Mouse (Mus musculus): ENCODE measurements around the gene Kat7. TPM values are rescaled to one million over a fixed set of nuclear protein-coding genes. Genes with fewer than 3 reads are reported as not detected.

Gene Kat7
- polyA plus RNA-seq, 1 experiment from 2014 or later = 58.3 TPM

DNA sequence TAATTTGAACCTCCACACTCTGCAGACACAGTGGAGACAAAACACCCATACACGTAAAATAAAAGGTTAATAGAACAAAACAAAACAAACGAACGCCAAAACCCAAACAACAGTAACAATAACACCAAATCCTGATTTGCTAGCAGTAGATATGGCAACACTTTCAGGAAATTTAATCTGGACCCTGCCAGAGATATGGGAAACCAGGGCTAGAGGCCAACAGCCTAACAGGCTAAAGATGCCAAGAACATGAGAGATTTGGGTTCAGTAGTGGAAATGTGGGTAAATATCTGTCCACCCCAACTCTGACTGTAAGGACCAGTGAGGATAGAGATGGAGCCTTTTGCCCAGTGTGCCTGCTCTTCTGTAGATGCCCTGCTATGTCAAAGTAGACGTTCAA, 52.1 kb downstream of the Kat7 start:
- Histone ChIP-seq H3K4me1 (replicated peaks) (peaks cover 7% of the 10 kb centered on the region; the same call in 1 of the 2 replicates), H3K9me3 (replicated peaks) (no peaks in the 10 kb centered on the region), H3K4me3 (no peak overlapping the region; the same call in 1 of the 2 replicates), H3K4me2 (peak overlapping the region; percentile 89), H3K36me3 (no peaks in the 10 kb centered on the region), H3K27ac (ENCODE audit: poor library complexity, severe bottlenecking) (no peak overlapping the region), H3K27me3 (replicated peaks) (0 out of 2 replicates have a peak, but pooled peaks cover 14% of the 10 kb centered on the region), H3K9ac (no peak overlapping the region)
- ATAC-seq (ENCODE audit: insufficient number of reproducible peaks, low FRiP score) = no peak
- WGBS = 43% methylated on average over 4 of the region's 4 CpGs

DNA sequence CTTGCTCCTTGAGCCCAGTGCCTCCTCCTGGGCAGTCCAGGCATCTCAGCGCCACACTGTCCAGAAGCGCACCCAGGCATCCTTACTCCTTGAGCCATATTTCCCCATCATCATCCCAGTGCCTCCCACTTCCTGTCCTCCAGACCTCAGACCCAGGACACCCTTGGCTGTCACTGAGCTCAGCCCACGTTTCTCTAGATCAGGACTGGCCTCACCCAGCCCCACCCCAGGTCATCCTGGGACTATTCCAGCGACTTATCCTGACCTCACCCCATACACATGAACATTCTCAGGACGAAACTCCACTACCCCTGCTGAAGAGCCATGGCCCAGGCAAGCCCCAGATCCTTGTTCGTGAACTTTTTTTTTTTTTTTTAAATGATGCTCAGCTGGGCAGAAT, 54.3 kb downstream of the Kat7 start:
- WGBS = 77% methylated on average over 6 of the region's 6 CpGs
- no peak overlapping the region for H3K9ac ChIP-seq
- no peaks in the 10 kb centered on the region for H3K9me3 ChIP-seq (replicated peaks)
- no peak overlapping the region for H3K4me2 ChIP-seq
- no peaks in the 10 kb centered on the region for H3K36me3 ChIP-seq
- H3K27ac ChIP-seq (ENCODE audit: poor library complexity, severe bottlenecking) = no peak overlapping the region
- H3K4me3 ChIP-seq = no peak overlapping the region
- H3K4me1 ChIP-seq (replicated peaks) = peaks cover 7% of the 10 kb centered on the region; the same call in 1 of the 2 replicates
- ATAC-seq (ENCODE audit: insufficient number of reproducible peaks, low FRiP score) = no peak
- 0 out of 2 replicates have a peak, but pooled peaks cover 14% of the 10 kb centered on the region for H3K27me3 ChIP-seq (replicated peaks)

DNA sequence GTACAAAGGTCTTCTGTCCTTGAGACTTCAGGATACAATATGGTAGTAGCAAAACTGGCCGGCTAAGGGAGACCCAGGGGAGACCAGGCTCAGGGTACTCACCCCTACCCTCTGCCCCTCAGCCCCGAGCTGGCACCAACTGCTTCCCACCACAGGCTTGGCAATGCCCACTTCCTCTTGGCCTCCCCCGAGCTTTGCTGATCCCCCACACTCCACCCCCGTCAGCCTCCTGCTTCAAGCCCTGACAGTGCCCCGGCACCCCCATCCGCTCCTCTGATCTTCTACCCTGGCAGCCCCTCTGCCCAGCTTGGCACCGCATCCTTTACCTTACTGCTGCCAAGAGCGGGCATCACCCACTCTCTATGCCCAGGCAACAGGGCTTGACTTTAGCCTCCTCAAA, 55.9 kb downstream of the Kat7 start:
- Histone ChIP-seq H3K27me3 (replicated peaks) (0 out of 2 replicates have a peak, but pooled peaks cover 14% of the 10 kb centered on the region), H3K4me1 (replicated peaks) (peaks cover 17% of the 10 kb centered on the region), H3K36me3 (no peaks in the 10 kb centered on the region), H3K27ac (ENCODE audit: poor library complexity, severe bottlenecking) (no peak overlapping the region), H3K4me2 (no peak overlapping the region), H3K9ac (no peak overlapping the region), H3K9me3 (replicated peaks) (no peaks in the 10 kb centered on the region), H3K4me3 (no peak overlapping the region)
- 77% methylated on average over 8 of the region's 8 CpGs for WGBS
- ATAC-seq (ENCODE audit: insufficient number of reproducible peaks, low FRiP score) = no peak

DNA sequence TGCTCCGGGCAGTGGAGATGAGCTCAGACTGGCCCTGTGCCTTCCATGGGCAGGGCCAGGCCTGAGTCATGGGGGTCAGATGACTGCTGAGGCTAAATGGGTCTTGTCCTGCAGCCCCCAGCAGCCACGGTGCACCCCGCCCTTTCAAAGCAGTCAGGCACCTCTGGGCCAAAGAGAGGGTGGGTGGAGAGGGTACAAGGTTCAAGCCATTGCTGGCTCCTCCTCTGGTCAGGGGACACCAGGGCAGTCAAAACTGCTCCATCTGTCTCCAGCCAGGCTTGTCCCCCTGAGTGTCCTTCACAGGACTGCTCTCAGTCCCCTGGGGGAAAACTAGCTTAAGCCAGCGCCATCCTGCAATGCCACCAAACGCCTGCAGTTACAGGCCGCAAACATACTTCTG, 57.9 kb downstream of the Kat7 start:
- peaks cover 8% of the 10 kb centered on the region; the same call in 1 of the 2 replicates for H3K9me3 ChIP-seq (replicated peaks)
- 0 out of 2 replicates have a peak, but pooled peaks cover 12% of the 10 kb centered on the region for H3K27me3 ChIP-seq (replicated peaks)
- H3K27ac ChIP-seq (ENCODE audit: poor library complexity, severe bottlenecking) = no peak overlapping the region
- no peak overlapping the region for H3K9ac ChIP-seq
- H3K36me3 ChIP-seq = no peaks in the 10 kb centered on the region
- ATAC-seq (ENCODE audit: insufficient number of reproducible peaks, low FRiP score) = no peak
- no peak overlapping the region for H3K4me2 ChIP-seq
- H3K4me3 ChIP-seq = no peak overlapping the region
- peaks cover 10% of the 10 kb centered on the region for H3K4me1 ChIP-seq (replicated peaks)
- 82% methylated on average over 6 of the region's 6 CpGs for WGBS

DNA sequence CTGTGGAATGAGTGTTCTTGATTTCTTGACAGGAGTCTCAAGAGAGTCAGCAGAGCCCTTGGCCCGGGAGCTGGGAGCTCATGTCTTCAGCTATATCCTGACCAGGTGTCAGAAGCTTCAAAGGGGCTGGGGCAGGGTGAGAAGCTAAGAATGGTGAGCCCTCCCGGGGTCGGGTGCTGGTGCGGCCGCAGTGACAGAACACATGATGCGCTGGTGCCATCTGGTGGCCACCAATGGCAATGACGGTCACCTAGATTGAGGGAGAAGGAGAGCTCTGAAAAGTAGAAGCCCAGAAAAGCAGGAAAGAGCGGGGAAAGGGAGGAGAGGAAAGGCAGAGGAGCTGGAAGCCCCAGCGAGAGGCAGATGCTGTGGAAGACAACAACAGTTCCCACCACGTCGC, 58.8 kb downstream of the Kat7 start:
- H3K4me1 ChIP-seq (replicated peaks) = peaks cover 10% of the 10 kb centered on the region
- H3K9me3 ChIP-seq (replicated peaks) = peaks cover 8% of the 10 kb centered on the region; the same call in 1 of the 2 replicates
- H3K4me2 ChIP-seq = no peak overlapping the region
- H3K36me3 ChIP-seq = no peaks in the 10 kb centered on the region
- no peak overlapping the region for H3K27ac ChIP-seq (ENCODE audit: poor library complexity, severe bottlenecking)
- H3K27me3 ChIP-seq (replicated peaks) = peaks cover 7% of the 10 kb centered on the region; the same call in 1 of the 2 replicates
- H3K4me3 ChIP-seq = no peak overlapping the region
- no peak for ATAC-seq (ENCODE audit: insufficient number of reproducible peaks, low FRiP score)
- no peak overlapping the region for H3K9ac ChIP-seq
- 6% methylated on average over 11 of the region's 11 CpGs for WGBS

DNA sequence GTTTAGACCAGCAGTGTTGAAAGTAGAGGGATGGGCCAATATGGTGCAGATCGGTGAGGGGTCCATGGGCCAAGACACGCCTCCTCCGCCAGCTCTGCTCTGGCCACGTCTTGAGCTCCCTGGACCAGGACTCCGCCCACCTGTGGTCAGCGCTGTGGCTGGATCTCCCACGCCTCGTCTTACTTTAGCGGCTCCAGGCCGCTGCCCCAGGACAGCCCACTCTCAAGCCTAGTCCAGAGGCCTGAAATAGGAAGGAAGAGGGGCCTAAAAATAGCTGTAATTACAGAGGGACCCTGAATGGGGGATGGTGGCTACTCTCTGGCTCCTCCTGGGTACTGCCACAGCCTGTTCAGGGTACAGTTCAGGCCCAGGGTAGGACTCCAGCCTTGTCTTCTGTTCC, 59.9 kb downstream of the Kat7 start:
- H3K27ac ChIP-seq (ENCODE audit: poor library complexity, severe bottlenecking) = peak overlapping the region; percentile 45; the same call in 1 of the 2 replicates
- 23% methylated on average over 10 of the region's 10 CpGs for WGBS
- no peak overlapping the region for H3K4me3 ChIP-seq
- peak; percentile 33; the same call in 1 of the 2 replicates for ATAC-seq (ENCODE audit: insufficient number of reproducible peaks, low FRiP score)
- peak overlapping the region; percentile 35; the same call in 1 of the 2 replicates for H3K9ac ChIP-seq
- H3K9me3 ChIP-seq (replicated peaks) = peaks cover 8% of the 10 kb centered on the region; the same call in 1 of the 2 replicates
- peaks cover 10% of the 10 kb centered on the region for H3K4me1 ChIP-seq (replicated peaks)
- peak overlapping the region; percentile 22 for H3K4me2 ChIP-seq
- peaks cover 4% of the 10 kb centered on the region; the same call in 1 of the 2 replicates for H3K27me3 ChIP-seq (replicated peaks)
- no peaks in the 10 kb centered on the region for H3K36me3 ChIP-seq

DNA sequence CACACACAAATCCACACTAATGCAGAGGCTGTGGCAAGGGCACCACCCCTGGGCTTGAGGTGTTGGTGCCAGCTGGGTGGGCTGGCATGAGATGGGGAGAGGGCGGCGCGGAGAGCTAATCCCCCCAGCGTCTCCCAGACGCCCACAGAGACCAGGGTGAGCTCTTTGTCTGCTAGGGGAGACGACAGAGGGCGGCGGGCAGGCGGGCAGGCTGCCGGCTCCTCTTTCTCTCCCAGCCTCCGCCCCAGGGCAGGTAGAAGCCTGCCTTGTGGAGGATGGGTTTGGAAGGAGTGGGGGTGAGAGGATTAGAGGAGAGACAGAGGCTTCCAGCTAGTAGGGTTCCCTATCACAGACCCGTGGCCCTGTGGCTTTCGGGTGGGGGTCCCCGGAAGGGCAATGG, 63.0 kb downstream of the Kat7 start:
- WGBS = 61% methylated on average over 14 of the region's 14 CpGs

DNA sequence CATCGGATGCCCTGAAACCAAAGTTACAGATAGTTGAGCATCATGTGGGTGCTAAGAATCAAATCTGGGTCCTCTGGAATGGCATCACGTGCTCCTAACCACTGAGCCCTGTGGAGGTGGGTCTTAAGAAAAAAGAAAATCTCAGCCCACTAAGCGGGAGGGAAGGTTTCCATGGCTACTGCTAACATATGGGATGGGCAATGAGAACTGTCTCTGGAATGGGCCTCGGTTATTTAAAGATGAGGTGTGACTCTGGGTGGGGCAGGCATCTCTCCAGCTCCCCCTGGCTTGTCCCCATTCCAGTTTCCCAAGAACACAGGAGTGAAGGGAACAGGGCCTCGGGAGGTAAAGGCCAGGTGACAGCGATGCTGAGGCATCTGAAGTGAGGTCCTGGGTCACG, 64.6 kb downstream of the Kat7 start:
- no peak overlapping the region for H3K27ac ChIP-seq (ENCODE audit: poor library complexity, severe bottlenecking)
- WGBS = 71% methylated on average over 7 of the region's 7 CpGs

More for the DNA sequence above, 63.0 kb downstream of the Kat7 start:
- no peaks in the 10 kb centered on the region for H3K36me3 ChIP-seq
- no peak overlapping the region for H3K27ac ChIP-seq (ENCODE audit: poor library complexity, severe bottlenecking)
- H3K4me1 ChIP-seq (replicated peaks) = peaks cover 10% of the 10 kb centered on the region
- H3K27me3 ChIP-seq (replicated peaks) = no peaks in the 10 kb centered on the region; the same call in 1 of the 2 replicates
- ATAC-seq (ENCODE audit: insufficient number of reproducible peaks, low FRiP score) = no peak
- H3K9me3 ChIP-seq (replicated peaks) = peaks cover 8% of the 10 kb centered on the region; the same call in 1 of the 2 replicates
- no peak overlapping the region for H3K4me3 ChIP-seq
- H3K9ac ChIP-seq = no peak overlapping the region
- no peak overlapping the region for H3K4me2 ChIP-seq

DNA sequence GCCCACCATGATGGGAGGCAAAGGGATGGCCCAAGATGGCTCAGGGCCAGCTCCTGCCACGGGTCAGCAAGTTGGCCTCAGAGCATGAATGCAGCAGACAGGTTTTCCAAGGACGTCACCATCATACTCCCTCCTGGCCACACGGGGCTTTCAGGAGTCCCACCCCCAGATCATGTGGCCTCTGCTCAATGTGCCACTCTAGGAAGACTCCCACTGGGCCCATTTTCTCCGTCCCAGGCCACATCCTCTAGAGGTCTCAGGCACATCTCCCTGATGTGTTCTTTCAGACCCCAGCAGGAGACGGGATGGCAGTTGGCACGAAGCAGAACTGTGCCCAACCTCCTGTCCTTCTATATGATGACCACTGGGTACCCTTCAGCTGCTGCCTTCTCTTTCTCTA, 67.4 kb downstream of the Kat7 start:
- 62% methylated on average over 6 of the region's 6 CpGs for WGBS
- no peaks in the 10 kb centered on the region for H3K36me3 ChIP-seq
- H3K9me3 ChIP-seq (replicated peaks) = no peaks in the 10 kb centered on the region
- no peaks in the 10 kb centered on the region; the same call in 1 of the 2 replicates for H3K27me3 ChIP-seq (replicated peaks)
- H3K4me1 ChIP-seq (replicated peaks) = peaks cover 5% of the 10 kb centered on the region; the same call in 1 of the 2 replicates
- no peak overlapping the region for H3K9ac ChIP-seq
- no peak overlapping the region for H3K4me3 ChIP-seq
- H3K27ac ChIP-seq (ENCODE audit: poor library complexity, severe bottlenecking) = no peak overlapping the region
- ATAC-seq (ENCODE audit: insufficient number of reproducible peaks, low FRiP score) = no peak
- no peak overlapping the region for H3K4me2 ChIP-seq

More for the DNA sequence above, 64.6 kb downstream of the Kat7 start:
- H3K36me3 ChIP-seq = no peaks in the 10 kb centered on the region
- H3K27me3 ChIP-seq (replicated peaks) = no peaks in the 10 kb centered on the region; the same call in 1 of the 2 replicates
- H3K4me2 ChIP-seq = no peak overlapping the region
- peaks cover 8% of the 10 kb centered on the region; the same call in 1 of the 2 replicates for H3K9me3 ChIP-seq (replicated peaks)
- peaks cover 7% of the 10 kb centered on the region for H3K4me1 ChIP-seq (replicated peaks)
- no peak overlapping the region for H3K4me3 ChIP-seq
- no peak overlapping the region for H3K9ac ChIP-seq
- ATAC-seq (ENCODE audit: insufficient number of reproducible peaks, low FRiP score) = no peak

DNA sequence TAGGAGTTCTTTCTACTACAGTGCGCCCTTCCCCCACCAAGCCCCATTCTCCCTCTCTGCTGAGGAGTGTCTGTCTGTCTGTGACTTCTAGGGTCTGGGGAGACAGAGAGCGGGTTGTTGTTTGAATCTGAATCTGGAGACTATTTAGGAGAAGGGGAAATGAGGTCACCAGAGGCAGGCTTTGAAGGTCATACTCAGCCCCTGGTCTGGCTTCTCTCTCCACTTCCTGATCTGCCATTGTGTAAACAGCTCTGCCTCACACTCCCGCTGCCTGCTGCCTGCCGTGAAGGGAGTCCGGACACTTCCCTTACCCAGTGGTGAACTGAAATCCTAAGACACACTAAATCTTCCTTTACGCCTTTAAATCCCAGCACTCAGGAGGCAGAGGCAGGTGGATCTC, 71.6 kb downstream of the Kat7 start:
- Histone ChIP-seq H3K36me3 (no peaks in the 10 kb centered on the region), H3K9ac (no peak overlapping the region), H3K4me1 (replicated peaks) (peaks cover 5% of the 10 kb centered on the region; the same call in 1 of the 2 replicates), H3K9me3 (replicated peaks) (no peaks in the 10 kb centered on the region), H3K4me3 (no peak overlapping the region), H3K27ac (ENCODE audit: poor library complexity, severe bottlenecking) (no peak overlapping the region), H3K27me3 (replicated peaks) (peaks cover 21% of the 10 kb centered on the region), H3K4me2 (no peak overlapping the region)
- 52% methylated on average over 6 of the region's 6 CpGs for WGBS
- 0 out of 2 replicates have a peak, but pooled peaks have one; percentile 16 for ATAC-seq (ENCODE audit: insufficient number of reproducible peaks, low FRiP score)

DNA sequence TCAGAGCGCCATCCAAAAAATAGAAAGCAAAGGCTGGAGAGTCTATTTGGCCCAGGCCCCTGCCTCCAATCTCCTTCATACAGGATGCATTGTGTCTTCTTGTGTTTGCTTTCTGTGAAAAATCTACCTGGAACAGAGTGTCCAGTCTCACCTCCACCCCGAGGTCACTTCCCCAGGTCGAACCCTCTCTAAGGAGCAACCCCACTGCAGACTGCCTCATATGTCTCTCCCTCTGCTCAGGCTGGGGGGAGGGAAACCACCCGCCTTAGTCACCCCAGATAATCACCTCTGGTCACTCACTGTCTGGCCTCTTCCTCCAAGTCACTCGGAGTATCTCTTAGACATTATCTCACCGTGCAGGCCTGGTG, 77.7 kb downstream of the Kat7 start:
- 24% methylated on average over 6 of the region's 6 CpGs for WGBS
- no peak for ATAC-seq (ENCODE audit: insufficient number of reproducible peaks, low FRiP score)
- peaks cover 38% of the 10 kb centered on the region for H3K27me3 ChIP-seq (replicated peaks)

More for the DNA sequence above, 77.7 kb downstream of the Kat7 start:
- H3K4me2 ChIP-seq = peak overlapping the region; percentile 60; the same call in 1 of the 2 replicates
- no peak overlapping the region for H3K9ac ChIP-seq
- no peaks in the 10 kb centered on the region for H3K36me3 ChIP-seq
- H3K4me1 ChIP-seq (replicated peaks) = peaks cover 7% of the 10 kb centered on the region; the same call in 1 of the 2 replicates
- H3K4me3 ChIP-seq = no peak overlapping the region
- no peaks in the 10 kb centered on the region for H3K9me3 ChIP-seq (replicated peaks)
- H3K27ac ChIP-seq (ENCODE audit: poor library complexity, severe bottlenecking) = no peak overlapping the region
